Mouse (Mus musculus) mature B cell (primary cell): ENCODE data around the gene Ifna12.
"Not testable (repeated sequence)": the region's sequence is repeated elsewhere in the genome, so short reads cannot be mapped to it uniquely, and the experiment has no call there.

Experiments
- in situ Hi-C: fragments of 300-500 bp; cut with MboI; formaldehyde crosslinking; loops from 2 replicates; pipeline ENCODE4 v1.14.3; 2019

The Ifna12 gene

GRCm38 (mm10) chr4:88603276-88603675 lies at the start of gene Ifna12:
Gene Ifna12 (minus strand): TSS chr4:88603376.
- in situ Hi-C loops, result no loop called here

- in situ Hi-C loops, result no loop called here
Observed at GRCm38 (mm10) chr4:88644359-88644758, 41.2 kb upstream of the Ifna12 start, which contains the start of gene Ifna13. Gene Ifna13 (minus strand): TSS chr4:88644459.

DNA sequence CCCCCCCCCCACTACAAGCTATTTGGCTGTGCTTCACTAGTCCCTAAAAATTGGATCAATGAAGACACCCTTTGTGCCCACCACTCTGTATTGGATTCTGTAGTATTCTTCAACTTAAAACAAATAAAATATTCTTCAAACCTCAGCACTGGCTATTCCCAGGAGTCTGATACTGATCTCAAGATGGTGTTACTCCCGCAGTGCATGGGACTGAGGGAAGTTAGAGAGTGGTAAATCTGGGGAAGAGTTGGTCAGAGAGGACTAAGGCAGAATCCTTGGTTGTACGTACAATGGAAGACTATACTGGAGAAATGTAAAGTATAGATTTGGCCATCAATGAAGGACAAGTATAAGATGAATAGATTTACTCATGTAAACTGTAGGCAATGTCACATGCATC lies 39.4 kb upstream of the Ifna12 start:
- in situ Hi-C loops, result no loop called here

- in situ Hi-C loops, result no loop called here
Observed at GRCm38 (mm10) chr4:88641077-88641831, 38.1 kb upstream of the Ifna12 start.

- in situ Hi-C loops, result no loop called here
Observed at GRCm38 (mm10) chr4:88640704-88641076, 37.5 kb upstream of the Ifna12 start.

DNA sequence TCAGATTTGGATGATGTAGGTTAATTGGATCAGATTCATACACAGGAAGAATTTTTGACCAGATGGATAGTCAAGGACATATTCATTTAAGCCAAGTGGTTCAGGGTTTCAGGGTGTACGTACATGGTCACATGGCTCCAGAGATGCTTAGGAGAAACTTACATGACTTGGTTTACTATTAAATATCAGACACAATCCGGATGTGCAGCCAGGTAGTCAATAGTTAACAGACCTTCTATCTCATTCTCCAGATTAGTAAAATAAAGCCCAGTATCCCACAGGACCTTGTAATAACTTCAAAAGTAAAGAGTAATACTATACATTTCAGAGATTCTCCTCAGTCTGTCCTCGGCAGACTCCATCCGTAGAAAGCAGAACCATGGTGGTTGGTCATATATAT lies 31.1 kb upstream of the Ifna12 start, which contains the start of gene C87499:
Gene C87499 (minus strand): TSS at position 101 of the 400 bp plus-strand sequence.
- in situ Hi-C loops, result no loop called here

DNA sequence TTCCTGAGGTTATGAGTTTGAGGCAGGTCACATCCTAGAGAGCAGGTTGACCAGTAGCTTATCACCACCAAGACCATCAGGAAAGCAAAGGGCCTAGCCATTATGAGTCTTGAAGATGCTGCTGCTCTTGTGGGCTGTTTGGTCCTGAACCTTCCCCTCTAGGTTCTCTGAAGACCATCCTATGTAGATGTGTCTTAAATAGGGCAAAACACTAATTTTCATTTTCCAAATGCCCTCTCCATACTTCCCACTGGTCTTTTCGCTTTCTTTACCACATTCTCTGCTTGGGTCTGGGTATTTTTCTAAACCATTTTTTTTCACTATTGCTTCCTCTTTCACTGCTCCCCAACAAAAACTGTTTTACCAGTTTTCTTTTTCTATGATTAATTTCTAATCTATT lies 10.9 kb downstream of the Ifna12 start, which contains the start of gene Ifna9:
Gene Ifna9 (minus strand): TSS at position 101 of the 400 bp plus-strand sequence.
- in situ Hi-C loops, result no loop called here

DNA sequence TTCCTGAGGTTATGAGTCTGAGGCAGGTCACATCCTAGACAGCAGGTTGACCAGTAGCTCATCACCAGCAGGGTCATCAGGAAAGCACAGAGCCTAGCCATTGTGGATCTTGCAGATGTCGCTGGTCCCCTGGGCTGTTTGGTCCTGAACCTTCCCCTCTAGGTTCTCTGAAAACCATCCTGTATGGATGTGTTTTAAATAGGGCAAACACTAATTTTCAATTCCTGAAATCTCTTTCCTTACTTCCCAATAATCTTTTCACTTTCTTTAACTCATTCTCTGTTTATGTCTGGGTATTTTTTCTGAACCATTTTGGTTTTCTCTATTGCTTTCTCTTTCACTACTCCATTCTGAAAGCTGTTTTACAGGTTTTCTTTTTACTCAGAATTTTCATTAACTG lies 31.5 kb downstream of the Ifna12 start, which contains the start of gene Ifna14:
Gene Ifna14 (minus strand): TSS at position 101 of the 400 bp plus-strand sequence.
- in situ Hi-C loops, result no loop called here

GRCm38 (mm10) chr4:88561791-88562190 lies 41.4 kb downstream of the Ifna12 start:
- in situ Hi-C loops, result no loop called here

- in situ Hi-C loops, result not testable (repeated sequence)
Observed at GRCm38 (mm10) chr4:88558145-88558544, 45.0 kb downstream of the Ifna12 start, which contains the start of gene Ifna15. Gene Ifna15 (minus strand): TSS chr4:88558245.
